Mouse (Mus musculus): ENCODE measurements around the gene Grb2.

DNA sequence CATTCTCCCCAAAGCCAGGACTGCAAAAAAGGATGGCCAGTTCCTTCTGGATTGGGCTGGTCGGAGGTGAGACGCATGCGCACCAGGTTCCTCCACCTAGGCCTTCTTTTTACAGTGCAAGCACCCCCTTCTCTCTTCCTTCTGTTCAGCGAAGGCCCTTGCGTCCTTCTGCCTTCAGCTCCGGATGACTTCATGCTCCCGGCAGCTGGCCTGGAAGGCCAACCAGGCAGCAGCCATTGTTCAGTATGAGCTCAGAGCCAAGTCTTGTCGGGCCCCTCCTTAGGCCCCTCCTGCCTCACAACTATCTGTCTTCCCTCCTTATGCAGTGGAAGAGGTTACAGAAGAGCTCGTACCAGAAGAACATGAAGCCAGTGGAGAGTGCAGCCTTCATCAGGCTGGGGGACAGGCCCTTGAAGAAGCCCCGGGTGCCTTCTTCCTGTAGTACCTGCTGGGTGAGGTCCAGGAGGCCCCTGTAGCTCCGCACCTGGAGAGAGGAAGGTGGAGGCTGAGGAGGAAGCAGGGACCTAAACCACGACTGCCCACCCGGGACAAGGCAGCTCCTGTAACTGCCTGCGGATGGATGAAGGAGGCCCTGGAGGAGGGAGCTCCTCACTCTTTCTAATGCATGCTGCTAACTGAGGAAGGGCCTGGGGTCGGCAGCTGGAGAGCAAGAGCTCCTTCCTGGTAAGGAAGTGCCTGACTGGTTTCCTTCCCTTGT is 93.1 kb downstream of the Grb2 start:
- TF ChIP-seq POLR2A (IDR thresholded peaks at IDR 0.05; ENCODE audit: insufficient read depth, low read depth, low read length) (no peak), CTCF (IDR thresholded peaks at IDR 0.05; ENCODE audit: insufficient read depth, low read depth, low read length) (no peak)
